Mouse (Mus musculus) C2C12 (cell line): Measurements from ENCODE around the gene Rpl12.

Experiments
- CEBPB ChIP-seq: IDR thresholded peaks from one replicate; pipeline ENCODE4 v1.6.1; 2011; ENCODE audit warnings: low read depth, mild to moderate bottlenecking, control low read depth, moderate library complexity
- CTCF ChIP-seq: IDR thresholded peaks from one replicate; pipeline ENCODE4 v1.5.1; 2011; ENCODE audit not compliant: control insufficient read depth, insufficient read depth, insufficient read length
- USF1 ChIP-seq: IDR thresholded peaks from one replicate; pipeline ENCODE4 v1.6.1; 2011; ENCODE audit warnings: low read depth, mild to moderate bottlenecking, control low read depth, moderate library complexity

DNA sequence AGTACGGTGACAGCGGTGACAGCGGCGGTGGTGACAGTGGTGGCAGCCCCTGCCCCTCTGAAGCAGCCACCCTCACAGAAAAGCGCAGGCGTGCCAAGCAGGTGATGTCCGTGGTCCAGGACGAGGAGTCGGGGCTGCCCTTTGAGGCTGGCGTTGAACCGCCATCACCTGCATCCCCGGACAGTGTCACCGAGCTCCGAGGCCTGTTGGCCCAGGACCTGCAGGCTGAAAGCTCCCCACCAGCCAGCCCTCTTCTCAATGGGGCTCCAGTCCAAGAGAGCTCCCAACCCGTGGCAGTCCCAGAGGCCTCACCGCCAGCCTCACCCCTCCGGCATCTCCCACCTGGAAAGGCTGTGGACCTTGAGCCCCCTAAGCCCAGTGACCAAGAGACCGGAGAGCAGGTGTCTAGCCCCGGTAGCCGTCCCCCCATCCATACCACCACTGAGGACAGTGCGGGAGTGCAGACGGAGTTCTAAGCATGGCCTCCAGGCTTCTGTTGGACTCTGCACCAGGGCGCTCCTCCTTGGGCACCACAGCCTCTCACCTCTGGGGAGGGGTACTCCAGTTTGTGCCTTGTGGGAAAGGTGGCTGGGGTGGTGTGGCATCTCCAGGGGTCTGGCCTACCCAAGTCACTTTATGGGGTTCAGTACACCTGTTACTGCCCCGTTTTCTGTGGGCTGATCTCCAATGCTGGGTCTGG lies 37.7 kb upstream of the Rpl12 start:
- TF ChIP-seq CTCF (no peak), CEBPB (no peak), USF1 (no peak)
